Mouse (Mus musculus) heart, adult 9 months (tissue): ENCODE data around the gene Tmem132b.
A peak's percentile ranks its signal among the peaks of the same experiment; 100 is the strongest.

Experiments
- DNase-seq, 2 experiments: peaks; one replicate each; pipeline ENCODE4 v3.0.0; 2022; ENCODE audit warnings: low spot score in 2 of 2

The Tmem132b gene

DNA sequence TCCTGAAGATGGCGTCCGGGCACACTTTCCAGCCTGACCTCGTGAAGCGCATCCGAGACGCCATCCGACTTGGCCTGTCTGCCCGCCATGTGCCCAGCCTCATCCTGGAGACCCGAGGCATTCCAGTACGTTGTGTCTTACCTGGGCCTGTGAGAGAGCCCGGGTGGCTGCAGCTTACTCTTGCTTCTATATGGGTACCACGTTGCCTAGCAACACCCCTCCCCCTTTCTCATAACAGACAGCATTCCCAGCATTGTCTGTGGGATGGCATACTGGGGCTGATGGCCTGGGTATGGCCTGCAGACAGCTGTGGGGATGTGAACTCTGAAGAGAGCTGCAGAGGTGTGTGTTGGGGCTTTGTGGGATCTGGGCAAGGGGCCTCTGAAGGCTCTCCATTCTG is 16.6 kb upstream of the Tmem132b start:
- no peak for DNase-seq

DNA sequence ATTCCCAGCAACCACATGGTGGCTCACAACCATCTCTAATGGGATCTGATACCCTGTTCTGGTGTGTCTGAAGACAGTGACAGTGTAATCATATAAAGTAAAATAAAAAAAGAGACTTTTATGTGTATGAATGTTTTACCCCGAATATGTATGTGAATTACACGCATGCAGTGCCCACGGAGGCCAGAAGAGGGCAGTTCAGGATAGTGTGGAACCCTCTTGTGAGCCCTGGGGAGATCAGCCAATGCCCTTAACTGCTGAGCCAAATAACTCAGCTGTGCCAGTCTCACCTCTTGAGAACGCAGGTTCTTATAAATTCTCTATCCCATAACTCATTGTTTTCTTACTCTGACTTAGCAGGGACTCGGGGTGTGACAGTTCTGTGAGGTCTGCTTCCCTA is 12.9 kb upstream of the Tmem132b start:
- DNase-seq: no peak

DNA sequence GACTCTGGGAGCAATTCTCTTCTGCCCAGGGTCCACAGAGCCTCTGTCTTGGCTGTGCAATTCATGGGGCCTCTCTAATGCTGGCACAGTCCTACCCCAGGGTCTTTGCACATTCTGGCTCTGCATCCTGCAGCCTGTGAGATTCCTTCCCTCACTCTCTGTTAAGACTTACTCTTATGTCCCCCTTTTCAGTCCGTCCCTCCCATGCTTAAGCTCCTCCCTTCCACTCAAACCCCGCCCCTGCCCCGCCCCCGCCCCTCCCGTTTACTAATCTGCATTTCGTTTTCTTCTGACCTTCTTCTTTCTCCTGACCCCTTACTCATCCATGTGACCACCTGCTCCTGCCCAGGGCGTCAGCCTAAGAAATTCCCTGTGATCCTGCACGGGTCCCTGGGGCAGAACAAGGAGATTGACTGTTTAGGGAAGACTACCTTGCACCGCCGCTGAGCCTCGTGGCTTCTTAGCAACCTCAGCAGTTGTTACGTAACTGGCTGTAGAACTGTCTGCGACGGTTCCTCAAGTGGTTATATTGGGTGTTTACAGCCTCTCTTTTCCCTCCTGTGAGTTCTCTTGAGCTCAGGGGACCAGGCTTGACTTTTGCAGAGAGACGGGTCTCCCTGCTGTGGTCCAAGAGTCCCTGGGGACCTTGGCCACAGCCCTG is 10.5 kb upstream of the Tmem132b start:
- DNase-seq: no peak

DNA sequence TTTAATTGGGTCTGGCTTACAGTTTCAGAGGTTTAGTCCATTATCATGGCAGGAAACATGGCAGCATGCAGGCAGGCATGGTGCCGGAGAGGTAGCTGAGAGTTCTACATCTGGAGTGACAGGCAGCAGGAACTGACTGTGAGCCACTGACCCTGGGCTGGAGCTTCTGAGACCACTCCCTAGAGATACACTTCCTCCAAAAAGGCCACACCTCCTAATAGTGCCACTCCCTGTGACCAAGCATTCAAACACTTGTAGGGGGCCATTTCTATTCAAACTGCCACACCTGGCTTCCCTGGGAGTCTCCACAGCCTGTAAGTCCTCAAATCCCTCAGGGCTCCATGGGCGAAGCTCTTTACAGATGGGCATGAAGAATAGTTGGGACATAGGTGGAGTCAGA is 8.2 kb upstream of the Tmem132b start:
- no peak for DNase-seq

DNA sequence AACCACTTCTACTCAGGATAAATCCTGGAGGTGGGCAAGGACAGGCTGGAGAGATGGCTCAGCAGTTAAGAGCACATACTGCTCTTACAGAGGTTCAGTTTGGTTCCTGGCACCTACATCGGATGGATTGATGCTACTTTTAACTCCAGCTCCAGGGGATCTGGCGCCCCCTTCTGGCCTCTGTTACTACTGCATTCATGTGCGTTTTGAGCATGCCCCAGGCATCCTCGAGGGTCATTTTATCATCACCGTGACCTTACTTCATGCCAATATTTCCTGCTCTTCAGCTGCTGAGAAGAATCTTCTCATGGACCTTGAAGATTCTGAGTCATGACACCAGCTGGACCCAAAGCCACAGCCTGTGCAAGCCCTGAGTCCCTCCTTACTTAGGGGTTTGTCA is 6.1 kb upstream of the Tmem132b start:
- DNase-seq: no peak

DNA sequence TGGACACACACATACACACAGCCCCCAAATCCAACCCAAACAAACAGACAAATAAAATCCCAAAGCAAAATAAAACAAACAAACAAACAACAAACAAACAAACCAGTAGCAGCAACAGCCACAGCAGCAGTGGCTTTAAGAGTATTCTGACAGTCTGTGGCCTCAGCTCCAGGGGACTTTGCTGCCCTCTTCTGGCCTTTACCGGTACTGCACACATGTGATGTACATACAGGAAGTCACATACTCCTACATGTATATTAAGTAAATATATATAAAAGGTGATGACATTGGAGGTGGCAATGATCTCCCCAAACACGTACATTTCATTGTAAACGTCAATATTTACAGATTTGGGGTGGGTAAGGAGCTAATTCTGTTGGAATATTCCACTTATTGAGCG is 5.1 kb upstream of the Tmem132b start:
- DNase-seq: no peak

DNA sequence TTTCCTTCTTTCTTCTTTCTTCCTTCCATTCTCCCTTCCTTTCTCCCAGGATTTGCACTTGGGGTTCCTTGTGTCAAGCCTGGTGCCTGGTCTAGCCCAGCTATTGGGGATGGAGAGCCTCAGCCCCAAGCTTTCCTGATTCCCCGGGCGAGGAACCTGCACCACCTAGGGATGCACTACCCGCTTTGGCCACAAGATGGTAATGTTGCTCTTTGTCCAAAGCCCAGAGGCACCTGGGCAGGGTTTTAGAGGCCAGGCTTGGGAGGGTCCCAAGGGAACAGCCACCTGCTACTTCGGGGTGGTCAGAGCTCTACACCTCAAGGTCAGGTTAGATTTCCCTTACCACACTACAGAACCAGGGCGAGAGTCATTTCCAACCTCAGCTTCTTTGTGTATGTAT is 2.5 kb upstream of the Tmem132b start:
- DNase-seq: peak in 1 of 2 experiments; percentile 28

DNA sequence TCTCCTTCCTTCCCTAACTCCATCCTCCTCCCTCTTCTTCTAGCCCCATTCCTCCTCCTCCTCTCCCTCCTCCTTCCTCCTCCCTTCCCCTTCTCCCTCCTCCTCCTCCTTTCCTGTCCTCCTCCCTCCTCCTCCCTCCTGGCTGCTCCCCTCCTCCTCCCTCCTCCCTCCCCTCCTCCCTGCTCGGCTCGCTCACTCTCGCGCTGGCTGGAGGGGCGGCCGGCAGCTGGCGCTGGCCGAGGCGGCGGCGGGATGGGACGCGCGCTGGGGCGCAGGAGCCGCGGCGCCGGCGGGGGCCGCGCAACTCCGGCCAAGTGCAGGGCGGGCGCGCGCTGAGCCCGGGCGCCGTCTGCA is 594 bp downstream of the Tmem132b start:
- DNase-seq: no peak

DNA sequence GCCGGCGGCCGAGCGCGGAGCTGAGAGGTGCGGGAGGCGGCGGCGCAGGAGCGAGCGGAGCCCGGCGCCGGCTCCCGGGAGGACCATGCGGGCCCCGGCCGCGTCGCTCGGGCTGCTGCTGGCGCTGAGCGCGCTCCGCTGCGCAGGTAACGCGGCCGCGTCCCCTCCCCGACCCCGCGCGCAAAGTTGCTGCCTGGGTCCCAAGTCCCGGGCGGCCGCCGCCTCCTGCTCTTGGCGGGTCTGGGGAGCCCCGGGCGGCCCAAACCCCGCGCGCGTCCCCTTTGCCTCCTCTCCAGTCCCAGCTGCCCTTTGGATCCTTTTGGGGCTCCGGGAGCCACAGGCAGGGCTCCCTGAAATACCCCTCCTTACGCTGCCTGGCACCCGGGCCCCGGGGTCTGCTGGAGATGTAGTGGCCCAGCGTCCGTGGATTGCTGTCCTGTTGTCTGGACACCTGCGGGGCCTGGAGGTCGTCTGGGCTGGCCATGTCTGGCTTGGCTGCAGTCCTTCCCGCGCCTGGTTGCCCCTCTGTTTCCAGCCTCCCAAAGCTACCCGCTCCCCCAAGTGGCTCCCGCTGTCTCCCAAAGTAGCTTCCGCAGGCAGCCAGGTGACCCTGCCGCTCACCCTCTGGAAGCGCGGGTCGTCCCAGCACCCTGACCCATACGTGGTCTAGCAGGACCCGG is 1.1 kb downstream of the Tmem132b start:
- no peak for DNase-seq

DNA sequence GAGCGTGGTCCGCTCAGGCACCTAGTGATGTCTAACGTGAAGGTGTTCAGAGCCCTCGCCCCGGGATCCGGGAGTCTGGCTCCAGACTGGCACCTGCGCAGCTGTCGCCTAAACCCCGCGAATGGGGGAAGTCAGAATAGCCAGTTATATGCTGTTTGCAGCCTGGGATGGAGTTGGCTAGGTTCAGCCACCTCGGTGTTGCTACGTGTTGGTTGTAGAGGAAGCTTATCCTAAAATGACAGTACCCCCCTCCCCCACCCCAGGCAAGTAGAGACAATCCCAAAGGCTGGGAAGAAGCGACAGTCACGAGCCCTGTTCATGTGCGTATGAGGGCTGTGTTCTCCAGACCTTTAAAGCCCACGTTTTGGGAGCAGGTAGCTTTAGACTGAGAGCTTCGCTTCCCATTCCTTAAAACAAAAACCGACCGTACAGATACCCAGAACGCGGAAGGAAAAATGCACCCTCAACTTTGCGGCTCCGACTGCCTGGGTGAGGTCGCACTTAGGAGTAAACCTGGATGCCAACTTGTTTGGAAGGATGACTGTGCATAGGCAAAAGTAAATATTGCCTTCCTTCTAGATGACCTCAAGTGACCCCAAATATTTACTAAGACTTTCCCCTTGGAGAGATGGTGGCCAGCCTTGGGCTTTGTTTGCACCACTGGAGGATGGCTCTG is 1.8 kb downstream of the Tmem132b start:
- no peak for DNase-seq

DNA sequence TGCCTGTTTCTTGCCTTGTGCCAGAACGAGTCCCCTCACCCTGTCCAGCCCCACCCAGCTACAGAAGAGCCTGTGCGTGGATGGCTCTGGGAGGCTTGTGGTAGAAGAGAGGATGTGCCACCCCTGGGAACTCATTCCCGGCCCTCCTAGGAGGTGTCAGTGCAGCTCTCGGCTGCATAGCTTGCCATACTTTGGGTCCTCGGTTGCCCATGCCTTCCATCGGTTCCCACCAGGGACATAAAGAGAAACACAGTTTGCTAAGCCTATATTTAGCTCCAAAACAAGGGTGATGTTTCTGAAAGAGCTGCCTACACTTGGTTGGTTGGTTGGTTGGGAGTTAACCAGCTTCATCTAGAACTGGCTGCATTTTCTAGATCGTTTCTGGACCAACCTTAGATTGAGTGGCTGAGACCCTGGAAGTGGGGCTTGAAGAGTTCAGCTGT is 2.6 kb downstream of the Tmem132b start:
- no peak for DNase-seq

DNA sequence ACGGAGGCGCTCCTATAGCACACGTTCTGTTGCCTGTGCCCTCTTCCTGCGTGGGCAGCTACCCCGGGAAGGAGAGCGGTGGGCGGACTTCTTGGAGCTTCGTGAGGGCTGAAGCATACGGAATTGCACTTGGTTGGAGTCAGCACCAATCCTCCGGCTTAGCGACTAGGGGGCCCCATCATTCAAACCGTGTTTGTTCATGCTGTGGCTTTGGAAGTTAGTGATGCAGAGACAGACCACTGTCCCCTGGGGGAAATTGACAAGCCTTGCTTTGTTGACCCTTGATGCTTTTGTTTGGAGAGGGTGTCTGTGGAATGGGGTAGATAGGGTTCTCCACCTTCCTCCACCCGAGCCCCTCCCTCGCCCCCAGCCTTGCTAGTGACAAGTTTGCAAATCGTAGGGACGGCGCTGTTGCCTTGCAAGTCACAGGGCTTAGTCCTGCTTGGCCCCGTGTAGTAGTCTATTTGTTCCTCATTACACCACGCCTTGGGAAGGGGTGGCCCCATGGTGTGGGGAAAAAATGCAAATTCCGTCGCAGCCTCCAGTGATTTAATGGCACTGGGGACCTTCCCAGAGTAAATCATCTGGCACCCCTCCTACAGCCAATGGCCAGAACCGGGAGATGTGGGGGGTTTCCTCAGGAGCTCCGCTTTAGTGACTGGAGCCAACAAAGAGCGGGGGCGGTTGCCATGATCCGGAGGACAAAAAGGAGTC is 3.2 kb downstream of the Tmem132b start:
- DNase-seq: no peak

DNA sequence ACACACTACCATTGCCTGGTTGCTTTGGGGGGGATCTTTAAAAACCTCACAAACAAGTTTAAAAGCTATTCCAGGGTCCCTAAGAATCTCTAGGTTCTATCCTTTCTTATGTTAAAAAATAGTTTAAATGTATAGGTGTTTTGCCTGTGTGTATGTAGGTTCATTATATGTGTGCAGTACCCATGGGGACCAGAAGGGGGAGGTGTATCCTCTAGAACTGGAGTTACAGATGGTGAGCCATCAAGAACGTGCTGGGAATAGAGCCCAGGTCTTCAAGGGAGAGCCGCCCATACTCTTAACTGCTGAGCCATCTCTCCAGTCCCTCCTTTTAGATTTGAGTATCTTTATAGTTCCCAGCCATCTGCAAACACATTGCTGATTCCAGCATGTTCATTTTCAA is 13.5 kb downstream of the Tmem132b start:
- DNase-seq: no peak

DNA sequence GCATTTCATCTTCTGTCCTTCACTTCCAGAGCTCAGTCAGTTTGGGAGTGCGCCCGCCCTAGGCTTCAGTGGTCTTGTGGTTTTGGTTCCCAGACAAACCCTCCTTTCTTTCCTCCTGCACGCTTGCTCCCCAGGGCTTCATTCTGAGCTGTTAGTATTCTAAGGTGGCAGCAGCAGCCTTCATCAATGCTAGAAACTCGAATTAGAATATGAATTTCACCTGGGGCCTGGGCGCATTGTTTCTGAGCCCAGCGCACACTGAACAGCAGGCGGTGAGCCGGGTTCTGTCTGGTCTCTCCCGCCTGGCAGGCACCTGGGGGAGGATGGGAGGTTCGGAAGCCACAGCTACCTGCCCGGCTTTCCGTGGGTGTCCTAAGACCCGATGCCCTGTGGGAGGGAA is 14.7 kb downstream of the Tmem132b start:
- DNase-seq: no peak

DNA sequence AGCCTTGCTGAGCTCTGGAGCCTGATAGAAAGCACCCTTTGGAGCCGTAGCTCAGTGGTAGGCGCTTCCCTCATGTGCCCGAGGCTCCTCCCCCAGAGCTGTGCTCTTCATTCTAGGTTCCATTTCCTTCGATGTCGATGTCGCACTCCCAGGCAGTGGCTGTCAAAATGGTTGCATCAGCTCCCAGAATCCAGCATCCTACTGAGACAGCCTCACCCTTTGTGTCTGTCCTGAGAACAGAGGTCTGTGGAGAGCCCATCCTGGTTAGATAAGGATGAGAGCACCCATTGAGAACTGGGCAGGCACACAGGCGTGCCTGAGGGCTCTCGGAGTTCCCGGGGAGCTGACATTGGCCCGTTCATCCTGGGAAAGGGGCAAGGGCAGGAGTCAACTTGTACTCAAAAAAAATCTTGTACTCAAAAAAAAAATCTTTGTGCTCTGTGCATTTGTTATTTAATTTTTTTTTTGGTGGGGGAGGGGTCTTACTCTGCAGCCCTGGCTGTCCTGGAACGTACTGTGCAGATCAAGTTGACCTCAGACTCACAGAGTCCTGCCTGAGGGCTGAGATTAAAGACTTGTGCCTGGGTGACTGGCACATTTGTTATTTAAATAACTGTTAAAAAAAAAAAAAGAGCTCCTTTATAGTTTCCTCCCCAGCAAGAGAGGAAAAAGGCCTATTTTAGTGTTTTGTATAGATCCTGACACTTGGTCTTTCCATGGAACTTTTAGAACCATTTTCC is 18.3 kb downstream of the Tmem132b start:
- no peak for DNase-seq

DNA sequence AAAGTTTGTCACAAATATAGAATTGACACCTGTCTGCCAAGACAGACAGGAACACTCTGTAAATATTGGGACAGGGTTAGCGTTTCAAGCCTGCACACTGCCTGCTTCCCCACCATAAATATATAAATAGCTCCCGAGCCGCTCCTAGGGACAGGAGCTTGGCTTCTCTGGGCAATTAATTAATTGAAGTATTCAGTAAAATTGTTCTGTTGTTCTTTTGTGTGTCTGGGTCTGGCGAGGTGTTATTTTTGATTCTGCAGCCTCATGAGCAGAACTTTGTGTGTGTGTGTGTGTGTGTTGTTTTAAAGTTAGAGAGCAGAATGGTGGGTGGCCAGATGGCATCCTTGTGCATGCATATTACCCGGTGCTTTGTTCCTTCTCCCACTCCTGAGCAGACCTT is 24.2 kb downstream of the Tmem132b start:
- DNase-seq: no peak

DNA sequence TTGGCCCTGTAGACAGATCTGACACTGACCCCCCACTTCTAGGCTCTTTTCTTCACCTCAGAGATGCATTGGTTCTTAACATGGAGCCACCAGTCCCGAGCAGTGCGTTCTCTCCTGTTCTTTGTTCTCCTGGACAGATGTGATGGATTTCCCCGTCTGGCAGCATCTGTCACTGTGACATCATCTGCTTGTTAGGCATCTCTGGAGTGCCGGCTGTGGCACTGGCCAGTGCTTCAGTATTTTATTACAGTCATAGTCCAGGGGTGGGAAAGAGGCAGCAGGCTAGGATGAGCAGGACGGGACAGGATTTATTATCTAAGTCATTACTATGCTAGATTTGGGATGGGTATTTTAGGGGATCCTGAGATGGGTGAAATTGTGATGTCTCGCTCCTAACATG is 31.9 kb downstream of the Tmem132b start:
- DNase-seq: no peak

DNA sequence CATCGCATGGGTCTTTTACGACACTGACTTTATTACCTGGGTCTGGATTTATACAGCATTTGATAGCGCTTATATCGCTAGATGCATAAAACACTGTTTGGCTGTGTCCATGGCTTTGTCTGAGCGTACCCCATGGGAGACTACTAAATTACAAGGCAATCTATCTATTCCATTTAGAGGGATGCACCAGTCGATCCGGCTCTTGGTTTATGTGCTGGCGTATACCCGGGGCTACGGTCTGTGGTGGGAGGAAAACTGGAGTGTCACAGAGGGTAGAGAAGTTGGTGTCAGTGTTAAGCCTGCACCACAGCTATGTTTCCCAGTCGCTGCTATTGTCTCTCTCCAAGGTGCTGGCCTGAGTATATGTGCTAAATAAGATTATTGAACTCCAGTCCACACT is 34.2 kb downstream of the Tmem132b start:
- DNase-seq: no peak

DNA sequence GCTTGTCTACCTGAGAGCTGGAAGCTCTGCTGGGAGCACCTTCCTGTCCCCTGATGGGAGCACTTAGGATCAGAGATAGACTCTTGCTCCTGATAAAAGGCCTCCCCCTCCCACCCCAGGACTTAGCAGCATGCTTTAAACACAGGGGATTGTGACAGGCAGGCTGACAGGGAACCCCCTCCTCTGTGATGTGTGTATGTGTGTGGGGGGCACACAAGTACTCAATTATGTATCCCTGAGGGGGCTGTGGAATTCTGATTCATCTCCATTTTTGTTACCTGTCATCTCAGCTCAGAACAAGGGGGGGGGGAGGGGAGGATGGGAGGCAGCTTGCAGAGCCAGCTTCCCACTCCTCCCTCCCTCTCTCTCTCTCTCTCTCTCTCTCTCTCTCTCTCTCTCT is 36.9 kb downstream of the Tmem132b start:
- no peak for DNase-seq

DNA sequence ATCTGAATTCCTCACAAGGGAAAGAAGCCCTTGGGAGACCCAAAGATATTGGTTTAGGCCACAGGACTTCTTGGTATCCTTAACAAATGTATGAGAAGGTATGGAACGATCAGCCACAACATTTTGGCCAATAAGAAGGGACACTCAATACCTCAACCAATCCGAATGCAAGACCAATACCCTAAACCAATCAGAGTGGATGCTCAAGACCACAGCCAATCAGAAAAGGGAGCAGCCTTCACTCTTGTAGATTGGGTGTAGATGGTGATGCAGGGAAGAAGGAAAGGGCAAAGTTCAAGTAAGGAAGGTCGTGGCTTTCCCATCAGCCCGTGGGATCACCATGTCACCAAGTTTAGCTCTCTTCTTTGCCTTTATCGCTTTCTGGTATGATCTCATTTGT is 40.4 kb downstream of the Tmem132b start:
- no peak for DNase-seq

DNA sequence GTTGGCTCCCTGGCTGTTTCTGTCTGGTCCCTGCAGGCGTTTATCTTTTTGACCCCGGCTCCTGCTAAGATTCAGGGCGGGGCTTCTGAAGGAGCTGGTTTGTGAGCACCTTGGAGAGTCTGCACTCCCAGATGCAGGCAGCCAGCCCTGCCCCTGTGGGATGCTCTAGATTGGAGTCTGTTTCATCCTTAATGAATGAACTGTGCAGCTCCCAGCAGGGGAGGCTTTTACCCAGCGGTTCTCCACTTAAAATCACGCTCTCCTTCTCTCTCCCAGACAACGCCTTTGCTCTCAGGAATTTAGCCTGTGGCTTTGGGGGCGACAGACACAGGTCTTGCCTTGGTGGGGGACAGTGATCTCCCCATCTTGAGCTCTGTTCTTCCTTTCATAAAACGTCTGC is 43.3 kb downstream of the Tmem132b start:
- DNase-seq: no peak

DNA sequence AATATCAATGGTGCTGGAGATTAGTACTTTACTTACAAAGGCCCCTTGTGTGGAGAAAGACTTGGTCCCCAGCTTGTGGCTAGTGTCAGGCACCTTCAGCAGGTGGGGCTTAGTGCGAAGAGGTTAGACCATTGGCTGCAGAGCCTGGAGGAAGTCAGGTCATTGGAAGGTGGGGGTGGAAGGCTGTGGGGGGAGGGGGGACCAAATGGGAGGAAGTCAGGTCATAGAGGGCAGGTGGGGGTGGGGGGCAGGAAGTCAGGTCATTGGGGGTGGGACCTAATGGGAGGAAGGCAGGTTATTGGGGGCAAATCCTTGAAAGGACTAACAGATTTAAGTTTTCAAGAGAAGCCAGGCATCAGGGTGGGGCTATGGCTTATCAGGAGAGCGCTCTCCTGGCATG is 44.3 kb downstream of the Tmem132b start:
- DNase-seq: no peak
